Mouse (Mus musculus) bone marrow macrophage, adult 2 months (primary cell): Measurements from ENCODE around the gene Itsn1. TPM values are rescaled to one million over a fixed set of nuclear protein-coding genes. Genes with fewer than 3 reads are reported as not detected.

Experiments
- H3K27ac ChIP-seq: 2 replicates; pipeline ENCODE4 v1.5.1; 2012; ENCODE audit warnings: low read depth, low read length; ENCODE audit not compliant: insufficient read depth
- H3K4me1 ChIP-seq: 2 replicates; pipeline ENCODE4 v1.6.1; 2012; ENCODE audit warnings: low read length; ENCODE audit not compliant: control insufficient read depth, insufficient read depth
- H3K4me3 ChIP-seq: 2 replicates; pipeline ENCODE4 v1.5.1; 2012; ENCODE audit warnings: mild to moderate bottlenecking, low read length, moderate library complexity; ENCODE audit not compliant: insufficient read depth
- CTCF ChIP-seq: IDR thresholded peaks from 2 replicates; pipeline ENCODE4 v1.5.1; 2012; ENCODE audit warnings: low read depth, mild to moderate bottlenecking, low read length, moderate library complexity
- POLR2A ChIP-seq: IDR thresholded peaks from 2 replicates; pipeline ENCODE4 v1.6.1; 2012; ENCODE audit warnings: mild to moderate bottlenecking, low read depth, low read length, borderline replicate concordance
- polyA plus RNA-seq: library from polyadenylated mRNA; stranded (reverse); fragments of >200 nt; gene quantifications from 2 replicates; pipeline ENCODE4 v1.2.4, GENCODE M21; 2012; ENCODE audit not compliant: missing spikeins, insufficient read depth, insufficient read length

Itsn1 gene
- polyA plus RNA-seq: 110 and 130 TPM in 2 replicates

DNA sequence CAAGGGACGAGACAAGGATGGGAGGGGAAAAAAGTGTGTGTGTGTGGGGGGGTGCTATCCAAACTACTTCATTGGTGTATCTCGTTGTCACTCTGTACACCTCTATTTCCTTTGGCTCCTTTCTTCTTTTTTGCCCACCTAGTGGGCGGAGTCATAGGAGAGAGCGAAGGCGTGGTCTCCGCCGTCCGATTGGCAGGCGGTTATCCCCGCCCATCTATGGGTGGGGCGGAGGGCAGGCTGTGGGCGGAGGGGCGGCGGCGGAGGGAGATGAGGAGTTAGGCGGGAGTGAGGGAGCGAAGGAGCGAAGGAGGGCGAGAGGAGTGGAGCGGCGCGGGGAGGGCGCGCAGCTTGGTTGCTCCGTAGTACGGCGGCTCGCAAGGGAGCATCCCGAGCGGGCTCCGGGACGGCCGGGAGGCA, at the start of gene Itsn1:
TSS of gene Itsn1 (plus strand) at position 216 of the 417 bp plus-strand sequence.
- TF ChIP-seq CTCF (no peak), POLR2A (peak; percentile 84; the same call in 1 of the 2 replicates)
- Histone ChIP-seq H3K4me1 (peaks cover 31% of the 10 kb centered on the region), H3K4me3 (peak within 1 kb of the TSS; percentile 94)

GRCm38 (mm10) chr16:91680656-91681055, 48.4 kb upstream of the Itsn1 start:
- Histone ChIP-seq H3K4me1 (peaks cover 3% of the 10 kb centered on the region), H3K4me3 (no peak overlapping the region)

More for the DNA sequence above, at the start of gene Itsn1:
- peak within 1 kb of the TSS; percentile 86 for H3K27ac ChIP-seq

DNA sequence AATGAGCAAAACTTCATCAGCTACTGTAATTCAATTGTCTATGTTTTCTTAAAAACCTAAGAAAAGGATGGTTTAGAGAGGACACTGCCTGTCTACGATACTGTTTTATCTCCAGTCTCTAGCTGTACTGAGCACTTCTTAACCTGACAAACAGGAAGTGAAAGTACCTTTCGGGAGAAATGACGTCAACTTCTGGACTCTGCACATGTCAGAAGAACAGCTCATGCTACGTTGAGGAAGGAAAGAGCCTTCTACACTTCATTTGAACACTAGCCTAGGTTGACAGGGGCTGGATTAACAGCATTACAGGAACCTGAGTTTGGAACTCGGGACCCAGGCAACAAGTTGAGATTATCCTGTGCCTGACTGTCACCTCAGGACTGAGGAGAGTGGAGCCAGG, 43.6 kb upstream of the Itsn1 start:
- no peak overlapping the region for H3K4me3 ChIP-seq
- H3K4me1 ChIP-seq: peaks cover 21% of the 10 kb centered on the region
- H3K27ac ChIP-seq: peak overlapping the region; percentile 28
- TF ChIP-seq POLR2A: no peak
- TF ChIP-seq CTCF: no peak

More at GRCm38 (mm10) chr16:91680656-91681055, 48.4 kb upstream of the Itsn1 start:
- H3K27ac ChIP-seq: no peak overlapping the region
- TF ChIP-seq CTCF (no peak), POLR2A (no peak)

DNA sequence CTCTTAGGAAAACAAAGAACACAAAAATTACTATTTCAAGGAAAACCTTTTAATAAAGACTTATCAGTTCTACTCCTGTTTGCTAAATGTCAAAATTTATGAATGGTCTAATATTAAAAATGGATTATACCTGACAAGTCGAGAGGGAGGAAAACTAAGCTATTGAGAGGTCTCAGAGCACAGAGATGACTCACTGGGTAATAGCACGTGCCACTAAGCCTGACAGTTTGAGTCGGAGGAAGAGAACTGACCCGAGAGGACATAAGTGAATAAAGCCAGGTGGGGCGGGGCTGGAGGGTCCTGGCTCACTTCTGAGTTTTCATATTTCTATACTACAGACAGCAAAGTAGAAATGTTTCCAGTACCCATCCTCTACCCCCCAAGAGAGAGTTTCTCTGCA, 42.7 kb upstream of the Itsn1 start:
- Histone ChIP-seq H3K4me3 (no peak overlapping the region), H3K4me1 (peaks cover 21% of the 10 kb centered on the region), H3K27ac (no peak overlapping the region)
- TF ChIP-seq POLR2A: no peak
- TF ChIP-seq CTCF: no peak

- peak overlapping the region; percentile 78 for H3K4me3 ChIP-seq
Measured at GRCm38 (mm10) chr16:91688023-91688618, 41.0 kb upstream of the Itsn1 start.

DNA sequence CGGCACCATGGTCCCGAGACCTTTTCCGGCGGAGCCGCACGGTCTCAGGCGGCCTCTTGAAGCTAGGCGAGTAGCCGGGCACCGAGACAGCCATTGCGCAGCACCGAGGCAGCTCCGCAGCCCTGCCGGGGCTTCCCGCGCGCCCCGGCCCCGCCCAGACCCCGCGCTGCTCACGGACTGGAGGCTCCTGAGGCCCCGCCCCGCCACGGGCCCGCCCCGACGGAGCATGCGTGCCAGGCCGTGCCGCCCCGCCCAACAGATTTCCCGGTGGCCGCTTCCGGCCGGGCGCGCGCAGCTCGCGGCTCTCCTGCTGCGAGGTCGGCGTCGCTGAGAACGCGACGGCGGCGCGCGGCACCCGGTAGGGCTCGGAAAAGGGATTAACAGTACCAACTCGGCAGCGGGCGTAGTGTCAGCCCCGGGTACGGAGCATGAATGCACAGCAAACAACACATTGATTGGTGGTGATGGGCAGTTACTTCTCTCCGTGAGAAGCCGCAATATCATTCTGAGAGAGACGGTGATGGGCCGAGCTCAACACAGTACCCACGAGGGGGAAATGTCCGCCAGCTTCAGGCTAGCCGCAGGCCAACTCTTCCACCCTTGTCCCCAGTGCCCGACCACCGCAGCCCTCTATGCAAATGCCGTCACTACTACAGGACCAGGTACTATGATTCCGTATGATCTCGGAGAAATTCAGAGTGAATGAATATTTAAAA, 40.3 kb upstream of the Itsn1 start, which contains the start of gene Donson:
TSS of gene Donson (minus strand) at position 152 of the 716 bp plus-strand sequence.
- TF ChIP-seq POLR2A (no peak), CTCF (no peak)
- Histone ChIP-seq H3K4me1 (peaks cover 21% of the 10 kb centered on the region), H3K4me3 (peak within 1 kb of the TSS; percentile 78), H3K27ac (peak within 1 kb of the TSS; percentile 78)

More at GRCm38 (mm10) chr16:91688023-91688618, 41.0 kb upstream of the Itsn1 start:
- peak overlapping the region; percentile 32; the same call in 1 of the 2 replicates for H3K27ac ChIP-seq
- TF ChIP-seq POLR2A (no peak), CTCF (no peak)
- peaks cover 21% of the 10 kb centered on the region for H3K4me1 ChIP-seq

GRCm38 (mm10) chr16:91689791-91690190, 39.3 kb upstream of the Itsn1 start:
- Histone ChIP-seq H3K27ac (no peak overlapping the region), H3K4me3 (no peak overlapping the region), H3K4me1 (peaks cover 21% of the 10 kb centered on the region)
- TF ChIP-seq CTCF: no peak
- no peak for TF ChIP-seq POLR2A

DNA sequence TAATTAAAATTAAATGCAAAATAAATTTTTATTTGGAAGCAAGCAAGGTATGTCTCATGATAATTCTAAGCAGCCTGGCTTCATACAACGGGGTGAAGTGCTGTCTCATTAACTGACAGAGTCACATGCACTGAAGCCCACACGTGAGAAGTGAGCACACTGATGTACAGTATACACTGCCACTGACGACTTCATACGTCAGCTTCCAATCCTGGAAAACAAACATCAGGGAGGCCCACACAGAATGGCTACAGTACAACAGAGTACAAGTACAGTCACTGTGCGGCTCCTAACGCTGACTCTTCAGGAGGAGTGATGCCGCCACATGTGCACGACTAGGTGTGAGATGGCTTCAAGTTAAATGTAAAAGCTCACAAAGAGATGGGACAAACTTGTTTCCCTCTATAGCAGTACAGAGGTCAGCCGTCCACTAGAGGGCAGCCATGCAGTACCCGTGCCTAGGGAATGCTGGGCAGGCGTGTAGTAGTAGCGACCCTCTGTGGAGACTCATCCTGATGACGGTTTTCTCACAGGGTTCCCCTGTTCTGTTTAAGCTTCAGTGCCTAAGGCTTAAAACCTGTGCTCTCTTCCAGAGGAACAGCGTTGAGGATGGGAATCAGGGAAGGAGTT, 34.5 kb upstream of the Itsn1 start:
- Histone ChIP-seq H3K4me3 (no peak overlapping the region), H3K4me1 (peaks cover 10% of the 10 kb centered on the region)
- TF ChIP-seq POLR2A (no peak), CTCF (peak; percentile 93)

GRCm38 (mm10) chr16:91695108-91695755, 33.8 kb upstream of the Itsn1 start:
- no peak overlapping the region for H3K4me3 ChIP-seq
- H3K4me1 ChIP-seq: peaks cover 7% of the 10 kb centered on the region
- H3K27ac ChIP-seq: no peak overlapping the region
- TF ChIP-seq CTCF (no peak), POLR2A (no peak)

More for the DNA sequence above, 34.5 kb upstream of the Itsn1 start:
- no peak overlapping the region for H3K27ac ChIP-seq

DNA sequence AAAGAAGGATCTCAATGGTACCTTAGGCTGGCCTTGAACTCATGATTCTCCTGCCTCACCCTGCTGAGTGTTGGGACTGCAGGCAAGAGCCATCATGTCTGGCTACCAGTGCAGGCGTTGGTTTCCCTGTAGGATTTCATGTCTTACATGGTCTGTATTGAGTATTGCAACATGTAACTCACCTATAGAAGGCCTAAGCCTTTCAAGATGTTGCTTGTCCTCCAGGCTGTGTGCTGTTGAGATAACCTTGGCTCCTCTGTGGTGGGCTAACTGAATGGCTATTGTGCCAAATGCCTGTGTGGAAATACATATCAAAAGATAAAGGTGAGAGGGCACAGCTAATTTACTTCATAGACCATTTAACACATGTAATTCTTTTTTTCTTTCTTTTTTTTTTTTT, 30.1 kb upstream of the Itsn1 start:
- H3K27ac ChIP-seq: no peak overlapping the region
- TF ChIP-seq CTCF (no peak), POLR2A (no peak)
- H3K4me1 ChIP-seq: peaks cover 7% of the 10 kb centered on the region
- H3K4me3 ChIP-seq: no peak overlapping the region
